Mouse (Mus musculus): ENCODE measurements around the gene Mbd6. TPM values are rescaled to one million over a fixed set of nuclear protein-coding genes. Genes with fewer than 3 reads are reported as not detected.

Mbd6 gene
- polyA plus RNA-seq, 1 experiment from 2014 or later, result 9.8 TPM

- WGBS, result 58% methylated on average over 18 of the region's 18 CpGs
- DNase-seq (ENCODE audit: low spot score), result no peak
- no peak for ATAC-seq (replicated peaks; ENCODE audit: insufficient number of reproducible peaks, low FRiP score, low TSS enrichment, low read depth)
- Histone ChIP-seq H3K4me3 (ENCODE audit: low read depth, low read length) (no peak overlapping the region), H3K36me3 (replicated peaks; ENCODE audit: control insufficient read depth, insufficient read depth, low read depth, low read length) (no peaks in the 10 kb centered on the region), H3K9me3 (replicated peaks; ENCODE audit: control insufficient read depth, low read length) (no peaks in the 10 kb centered on the region), H3K27ac (replicated peaks; ENCODE audit: low read depth, low read length) (no peak overlapping the region), H3K4me2 (ENCODE audit: low read depth, low read length) (no peak overlapping the region), H3K27me3 (ENCODE audit: control insufficient read depth, insufficient read depth, low read length) (peaks cover 26% of the 10 kb centered on the region), H3K9ac (replicated peaks; ENCODE audit: low read length) (no peak overlapping the region), H3K4me1 (ENCODE audit: control insufficient read depth, insufficient read depth, low read length) (peaks cover 6% of the 10 kb centered on the region)
Measured at GRCm38 (mm10) chr10:127327461-127328145, 38.8 kb upstream of the Mbd6 start.

GRCm38 (mm10) chr10:127326828-127327227 is 38.0 kb upstream of the Mbd6 start:
- ATAC-seq (replicated peaks; ENCODE audit: insufficient number of reproducible peaks, low FRiP score, low TSS enrichment, low read depth), result no peak
- no peak for DNase-seq (ENCODE audit: low spot score)
- Histone ChIP-seq H3K9ac (replicated peaks; ENCODE audit: low read length) (peak overlapping the region; percentile 48), H3K4me1 (ENCODE audit: control insufficient read depth, insufficient read depth, low read length) (peaks cover 6% of the 10 kb centered on the region), H3K4me2 (ENCODE audit: low read depth, low read length) (peak overlapping the region; percentile 73), H3K27me3 (ENCODE audit: control insufficient read depth, insufficient read depth, low read length) (peaks cover 26% of the 10 kb centered on the region), H3K9me3 (replicated peaks; ENCODE audit: control insufficient read depth, low read length) (no peaks in the 10 kb centered on the region), H3K27ac (replicated peaks; ENCODE audit: low read depth, low read length) (no peak overlapping the region), H3K4me3 (ENCODE audit: low read depth, low read length) (peak overlapping the region; percentile 38), H3K36me3 (replicated peaks; ENCODE audit: control insufficient read depth, insufficient read depth, low read depth, low read length) (no peaks in the 10 kb centered on the region)
- 4% methylated on average over 29 of the region's 29 CpGs for WGBS

- H3K9ac ChIP-seq (replicated peaks; ENCODE audit: low read length), result peak overlapping the region; percentile 48
- no peaks in the 10 kb centered on the region for H3K36me3 ChIP-seq (replicated peaks; ENCODE audit: control insufficient read depth, insufficient read depth, low read depth, low read length)
- 1% methylated on average over 54 of the region's 54 CpGs for WGBS
- ATAC-seq (replicated peaks; ENCODE audit: insufficient number of reproducible peaks, low FRiP score, low TSS enrichment, low read depth) (0 out of 2 replicates have a peak, but pooled peaks have one; percentile 22), DNase-seq (ENCODE audit: low spot score) (peak; percentile 53)
- peaks cover 26% of the 10 kb centered on the region for H3K27me3 ChIP-seq (ENCODE audit: control insufficient read depth, insufficient read depth, low read length)
- H3K4me3 ChIP-seq (ENCODE audit: low read depth, low read length), result peak overlapping the region; percentile 38
- no peaks in the 10 kb centered on the region for H3K9me3 ChIP-seq (replicated peaks; ENCODE audit: control insufficient read depth, low read length)
- H3K27ac ChIP-seq (replicated peaks; ENCODE audit: low read depth, low read length), result no peak overlapping the region
- peak overlapping the region; percentile 73 for H3K4me2 ChIP-seq (ENCODE audit: low read depth, low read length)
- H3K4me1 ChIP-seq (ENCODE audit: control insufficient read depth, insufficient read depth, low read length), result peaks cover 6% of the 10 kb centered on the region
Measured at GRCm38 (mm10) chr10:127326017-127326801, 37.4 kb upstream of the Mbd6 start.

- peaks cover 26% of the 10 kb centered on the region for H3K27me3 ChIP-seq (ENCODE audit: control insufficient read depth, insufficient read depth, low read length)
- DNase-seq (ENCODE audit: low spot score), result no peak
- no peak overlapping the region for H3K27ac ChIP-seq (replicated peaks; ENCODE audit: low read depth, low read length)
- no peaks in the 10 kb centered on the region for H3K9me3 ChIP-seq (replicated peaks; ENCODE audit: control insufficient read depth, low read length)
- peaks cover 6% of the 10 kb centered on the region for H3K4me1 ChIP-seq (ENCODE audit: control insufficient read depth, insufficient read depth, low read length)
- H3K36me3 ChIP-seq (replicated peaks; ENCODE audit: control insufficient read depth, insufficient read depth, low read depth, low read length), result no peaks in the 10 kb centered on the region
- peak overlapping the region; percentile 73 for H3K4me2 ChIP-seq (ENCODE audit: low read depth, low read length)
- peak overlapping the region; percentile 48 for H3K9ac ChIP-seq (replicated peaks; ENCODE audit: low read length)
- no peak for ATAC-seq (replicated peaks; ENCODE audit: insufficient number of reproducible peaks, low FRiP score, low TSS enrichment, low read depth)
- H3K4me3 ChIP-seq (ENCODE audit: low read depth, low read length), result no peak overlapping the region; the same call in 1 of the 2 replicates
- WGBS, result 25% methylated on average over 14 of the region's 14 CpGs
Measured at GRCm38 (mm10) chr10:127325454-127326016, 36.7 kb upstream of the Mbd6 start.

GRCm38 (mm10) chr10:127324495-127324894 is 35.7 kb upstream of the Mbd6 start:
- no peak overlapping the region for H3K4me3 ChIP-seq (ENCODE audit: low read depth, low read length)

GRCm38 (mm10) chr10:127323131-127323855 is 34.5 kb upstream of the Mbd6 start:
- Histone ChIP-seq H3K9me3 (replicated peaks; ENCODE audit: control insufficient read depth, low read length) (no peaks in the 10 kb centered on the region), H3K4me3 (ENCODE audit: low read depth, low read length) (no peak overlapping the region), H3K27ac (replicated peaks; ENCODE audit: low read depth, low read length) (no peak overlapping the region), H3K9ac (replicated peaks; ENCODE audit: low read length) (no peak overlapping the region), H3K4me2 (ENCODE audit: low read depth, low read length) (no peak overlapping the region), H3K36me3 (replicated peaks; ENCODE audit: control insufficient read depth, insufficient read depth, low read depth, low read length) (no peaks in the 10 kb centered on the region), H3K4me1 (ENCODE audit: control insufficient read depth, insufficient read depth, low read length) (peaks cover 6% of the 10 kb centered on the region), H3K27me3 (ENCODE audit: control insufficient read depth, insufficient read depth, low read length) (peaks cover 26% of the 10 kb centered on the region)
- ATAC-seq (replicated peaks; ENCODE audit: insufficient number of reproducible peaks, low FRiP score, low TSS enrichment, low read depth), result no peak
- DNase-seq (ENCODE audit: low spot score), result no peak
- WGBS, result 77% methylated on average over 17 of the region's 17 CpGs

More at GRCm38 (mm10) chr10:127324495-127324894, 35.7 kb upstream of the Mbd6 start:
- no peak overlapping the region for H3K4me2 ChIP-seq (ENCODE audit: low read depth, low read length)
- no peaks in the 10 kb centered on the region for H3K36me3 ChIP-seq (replicated peaks; ENCODE audit: control insufficient read depth, insufficient read depth, low read depth, low read length)
- H3K27ac ChIP-seq (replicated peaks; ENCODE audit: low read depth, low read length), result no peak overlapping the region
- DNase-seq (ENCODE audit: low spot score), result peak; percentile 77
- 14% methylated on average over 7 of the region's 7 CpGs for WGBS
- no peak for ATAC-seq (replicated peaks; ENCODE audit: insufficient number of reproducible peaks, low FRiP score, low TSS enrichment, low read depth)
- H3K9ac ChIP-seq (replicated peaks; ENCODE audit: low read length), result no peak overlapping the region
- H3K27me3 ChIP-seq (ENCODE audit: control insufficient read depth, insufficient read depth, low read length), result peaks cover 26% of the 10 kb centered on the region
- H3K9me3 ChIP-seq (replicated peaks; ENCODE audit: control insufficient read depth, low read length), result no peaks in the 10 kb centered on the region
- H3K4me1 ChIP-seq (ENCODE audit: control insufficient read depth, insufficient read depth, low read length), result peaks cover 6% of the 10 kb centered on the region

GRCm38 (mm10) chr10:127322669-127323068 is 33.9 kb upstream of the Mbd6 start:
- Histone ChIP-seq H3K27me3 (ENCODE audit: control insufficient read depth, insufficient read depth, low read length) (peaks cover 20% of the 10 kb centered on the region), H3K4me3 (ENCODE audit: low read depth, low read length) (no peak overlapping the region)
- ATAC-seq (replicated peaks; ENCODE audit: insufficient number of reproducible peaks, low FRiP score, low TSS enrichment, low read depth), result no peak

More at GRCm38 (mm10) chr10:127322669-127323068, 33.9 kb upstream of the Mbd6 start:
- Histone ChIP-seq H3K27ac (replicated peaks; ENCODE audit: low read depth, low read length) (no peak overlapping the region), H3K9ac (replicated peaks; ENCODE audit: low read length) (no peak overlapping the region), H3K4me2 (ENCODE audit: low read depth, low read length) (no peak overlapping the region; the same call in 1 of the 2 replicates), H3K36me3 (replicated peaks; ENCODE audit: control insufficient read depth, insufficient read depth, low read depth, low read length) (no peaks in the 10 kb centered on the region), H3K9me3 (replicated peaks; ENCODE audit: control insufficient read depth, low read length) (no peaks in the 10 kb centered on the region), H3K4me1 (ENCODE audit: control insufficient read depth, insufficient read depth, low read length) (peaks cover 6% of the 10 kb centered on the region)
- DNase-seq (ENCODE audit: low spot score), result no peak
- 75% methylated on average over 4 of the region's 4 CpGs for WGBS

All from embryonic facial prominence, embryonic 11.5 days (tissue).